Mouse (Mus musculus) large intestine, adult 2 months (tissue): Measurements from ENCODE around the gene Msrb3. TPM values are rescaled to one million over a fixed set of nuclear protein-coding genes. Genes with fewer than 3 reads are reported as not detected.
A peak's percentile ranks its signal among the peaks of the same experiment; 100 is the strongest.

ENCODE experiments used
- DNase-seq: peaks from one replicate; pipeline ENCODE4 v3.0.0-alpha.2; 2012; ENCODE audit warnings: low read depth, low spot score
- WGBS: fragments of 180-500 bp; shearing (Covaris S2); methylation state at CpG from one replicate; pipeline ENCODE4 v1.1.7; 2018; 5-methylcytosine and 5-hydroxymethylcytosine counted together
- polyA plus RNA-seq: library from polyadenylated mRNA; depleted of rRNA; stranded (reverse); fragments of >200 nt; gene quantifications from 2 replicates; pipeline ENCODE4 v1.2.3, GENCODE M21; 2012

Msrb3 gene
- polyA plus RNA-seq, 1 experiment, result 6.9 TPM

GRCm38 (mm10) chr10:120901746-120902145 is 2.8 kb upstream of the Msrb3 start:
- 55% methylated on average over 9 of the region's 9 CpGs for WGBS
- no peak for DNase-seq

DNA sequence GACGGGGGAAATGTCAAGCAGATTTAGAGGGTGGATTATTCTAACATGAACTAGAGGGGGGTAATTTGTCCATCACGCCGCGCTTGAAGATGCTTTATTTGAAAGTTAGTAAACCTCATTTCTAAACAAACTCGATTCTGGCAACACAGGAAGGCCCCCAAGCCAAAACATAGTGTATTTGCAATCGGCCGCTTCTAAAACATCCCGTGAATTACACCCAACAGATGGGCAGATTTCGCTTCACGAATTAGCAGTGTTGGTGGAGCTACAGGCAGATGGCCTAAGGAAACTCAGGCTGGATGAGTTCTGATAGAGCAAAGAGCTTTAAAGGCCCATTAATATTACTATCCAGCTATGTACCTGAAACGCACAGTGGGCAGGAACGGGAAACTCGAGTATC is 1.2 kb upstream of the Msrb3 start:
- 73% methylated on average over 13 of the region's 13 CpGs for WGBS
- no peak for DNase-seq

DNA sequence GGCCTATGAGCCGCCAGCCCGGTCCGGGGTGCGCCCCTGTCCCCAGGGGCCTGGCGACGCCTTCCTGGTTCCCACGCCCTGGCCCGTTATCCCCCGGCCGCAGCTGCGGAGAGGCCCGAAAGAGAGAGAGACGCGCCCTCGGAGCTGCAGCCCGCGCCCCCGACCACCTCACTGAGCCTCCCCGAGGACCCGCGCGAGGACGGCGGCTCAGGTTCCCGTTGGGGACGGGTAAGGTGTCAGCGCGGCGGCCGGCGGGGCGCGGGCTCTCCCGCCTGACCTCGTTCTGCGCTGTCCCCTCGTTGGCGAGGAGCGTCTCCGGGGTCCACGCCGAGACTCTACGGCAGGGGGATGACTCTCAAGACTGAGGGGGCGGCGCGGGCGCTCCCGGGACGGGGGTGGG is 544 bp downstream of the Msrb3 start:
- 1% methylated on average over 48 of the region's 49 CpGs for WGBS
- DNase-seq, result no peak

DNA sequence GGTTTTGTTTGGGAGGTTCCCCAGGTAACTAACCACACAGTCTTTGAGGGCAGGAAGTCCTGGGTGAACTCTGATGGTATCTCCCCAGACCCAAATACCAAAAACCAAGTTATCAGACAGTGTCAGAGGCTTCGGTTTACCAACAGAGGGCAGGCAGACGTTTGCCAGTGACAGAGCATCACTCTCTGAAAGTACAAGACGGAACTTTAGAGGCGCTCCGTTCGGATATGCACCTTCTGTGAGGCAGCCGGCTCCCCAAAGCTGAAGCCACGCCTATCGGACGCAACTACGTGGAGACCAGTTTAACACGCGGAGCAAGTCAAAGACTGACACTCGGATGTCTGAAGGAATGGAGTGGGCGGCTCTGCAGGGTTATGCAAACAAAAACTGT is 3.0 kb downstream of the Msrb3 start:
- 14% methylated on average over 15 of the region's 15 CpGs for WGBS
- no peak for DNase-seq

DNA sequence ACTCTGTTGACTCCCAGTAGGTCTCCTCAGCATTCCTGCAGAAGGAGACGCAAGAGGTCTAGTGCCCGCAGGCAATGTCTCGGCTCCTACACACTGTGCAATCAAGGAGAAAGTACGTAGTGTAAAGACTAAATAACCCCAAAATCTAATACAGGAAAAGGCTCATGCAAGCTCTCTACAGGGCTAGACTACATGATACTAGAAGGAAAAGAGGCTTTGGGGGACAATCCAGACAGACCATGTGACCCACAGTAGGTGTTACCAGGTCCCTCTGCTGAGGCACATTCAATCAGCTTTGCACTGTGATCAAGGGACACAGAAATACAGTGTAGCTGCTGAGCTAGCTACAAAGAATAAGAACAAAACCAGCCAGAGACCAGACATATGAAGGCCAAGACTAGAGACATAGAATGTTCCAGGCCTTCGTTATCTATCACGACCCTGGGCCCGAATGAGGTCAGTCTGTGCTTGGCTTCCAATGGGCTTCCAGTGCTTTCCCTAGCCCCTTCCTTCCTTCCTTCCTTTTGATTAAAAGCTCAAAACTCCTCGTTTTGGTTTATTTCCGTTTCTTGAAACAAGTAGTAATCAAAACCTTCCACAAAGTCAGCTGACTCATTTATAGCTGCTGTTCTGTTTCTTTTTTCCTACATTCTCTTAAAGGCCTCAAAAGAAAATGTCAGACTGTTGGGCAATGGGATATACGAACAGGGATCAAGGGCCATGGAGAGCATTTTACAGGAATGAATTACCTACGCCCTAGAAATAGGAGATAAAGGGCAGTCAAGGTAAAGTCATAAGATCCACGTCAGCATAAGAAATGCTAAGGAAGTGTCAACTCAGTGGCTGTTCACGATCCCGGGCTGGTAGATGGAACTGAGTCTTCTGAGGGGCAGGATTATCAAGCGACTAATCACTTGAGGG is 3.7 kb downstream of the Msrb3 start:
- DNase-seq, result no peak
- 64% methylated on average over 15 of the region's 15 CpGs for WGBS

DNA sequence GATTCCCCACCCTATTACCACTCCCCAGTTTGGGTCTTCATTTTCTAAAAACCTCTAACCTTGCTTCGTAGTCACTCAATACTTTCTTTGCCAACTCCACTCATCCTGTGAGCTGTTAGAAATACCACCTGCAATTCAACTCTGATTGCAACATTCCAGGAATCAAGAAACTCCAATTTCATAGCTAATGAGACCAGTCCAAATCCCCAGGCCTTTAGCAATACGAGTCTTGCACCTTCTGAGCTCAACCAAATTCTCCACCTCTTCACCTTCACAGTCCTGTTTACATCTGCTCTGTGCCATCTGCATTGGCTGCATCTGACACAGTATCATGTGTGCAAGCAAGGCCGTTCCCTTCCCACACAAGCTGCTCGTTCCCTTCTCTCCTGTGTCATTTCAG is 5.0 kb downstream of the Msrb3 start:
- DNase-seq, result no peak
- WGBS, result 36% methylated on average over 4 of the region's 4 CpGs

GRCm38 (mm10) chr10:120891131-120891530 is 7.8 kb downstream of the Msrb3 start:
- 90% methylated on average over 4 of the region's 4 CpGs for WGBS
- no peak for DNase-seq

- DNase-seq, result no peak
- 100% methylated on average over 1 of the region's 1 CpGs for WGBS
Observed at GRCm38 (mm10) chr10:120890592-120890991, 8.3 kb downstream of the Msrb3 start.

DNA sequence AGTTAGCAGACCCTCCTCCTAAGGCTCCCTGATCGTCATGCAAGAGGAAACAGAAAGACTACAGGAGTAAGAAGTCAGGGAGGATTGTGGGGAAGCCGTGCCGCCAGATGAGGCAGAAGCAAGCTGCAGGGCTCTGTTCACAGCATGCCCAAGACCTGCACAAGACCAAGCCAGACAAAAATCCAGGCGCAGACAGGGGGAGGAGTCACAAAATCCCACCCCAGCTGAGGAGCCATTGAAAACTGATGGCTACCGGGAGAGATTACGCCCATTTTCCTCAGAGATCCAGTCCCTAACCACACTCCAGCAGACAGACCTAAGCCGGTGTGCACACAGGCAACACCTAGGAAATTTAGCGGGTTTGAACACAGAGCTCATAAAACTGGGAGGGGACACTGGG is 10.4 kb downstream of the Msrb3 start:
- 85% methylated on average over 8 of the region's 8 CpGs for WGBS
- DNase-seq, result no peak

DNA sequence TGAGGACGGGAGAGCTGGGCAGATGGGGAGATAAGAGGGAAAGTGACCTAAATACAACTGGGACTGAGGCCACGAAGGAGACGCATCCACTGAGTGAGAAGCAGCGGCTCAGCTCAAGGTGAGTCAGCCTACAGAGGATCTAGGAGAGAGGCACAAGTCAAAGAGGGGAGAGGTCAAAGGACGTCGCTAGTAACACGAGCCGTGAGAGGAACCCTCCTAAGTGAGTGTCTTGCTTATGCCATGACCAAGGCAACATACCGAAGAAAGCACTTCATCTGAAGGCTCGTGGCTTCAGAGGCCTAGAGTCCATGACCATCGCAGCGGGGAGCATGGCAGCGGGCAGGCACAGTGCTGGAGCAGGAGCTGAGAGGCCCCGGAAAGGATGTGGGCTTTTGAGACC is 14.7 kb downstream of the Msrb3 start:
- 90% methylated on average over 14 of the region's 14 CpGs for WGBS
- DNase-seq, result no peak

- 70% methylated on average over 4 of the region's 4 CpGs for WGBS
- DNase-seq, result no peak
Observed at GRCm38 (mm10) chr10:120883732-120884131, 15.2 kb downstream of the Msrb3 start.

GRCm38 (mm10) chr10:120883069-120883415 is 15.9 kb downstream of the Msrb3 start:
- 14% methylated on average over 7 of the region's 7 CpGs for WGBS
- DNase-seq, result no peak

GRCm38 (mm10) chr10:120882347-120883068 is 16.4 kb downstream of the Msrb3 start:
- no peak for DNase-seq
- WGBS, result 15% methylated on average over 17 of the region's 17 CpGs

DNA sequence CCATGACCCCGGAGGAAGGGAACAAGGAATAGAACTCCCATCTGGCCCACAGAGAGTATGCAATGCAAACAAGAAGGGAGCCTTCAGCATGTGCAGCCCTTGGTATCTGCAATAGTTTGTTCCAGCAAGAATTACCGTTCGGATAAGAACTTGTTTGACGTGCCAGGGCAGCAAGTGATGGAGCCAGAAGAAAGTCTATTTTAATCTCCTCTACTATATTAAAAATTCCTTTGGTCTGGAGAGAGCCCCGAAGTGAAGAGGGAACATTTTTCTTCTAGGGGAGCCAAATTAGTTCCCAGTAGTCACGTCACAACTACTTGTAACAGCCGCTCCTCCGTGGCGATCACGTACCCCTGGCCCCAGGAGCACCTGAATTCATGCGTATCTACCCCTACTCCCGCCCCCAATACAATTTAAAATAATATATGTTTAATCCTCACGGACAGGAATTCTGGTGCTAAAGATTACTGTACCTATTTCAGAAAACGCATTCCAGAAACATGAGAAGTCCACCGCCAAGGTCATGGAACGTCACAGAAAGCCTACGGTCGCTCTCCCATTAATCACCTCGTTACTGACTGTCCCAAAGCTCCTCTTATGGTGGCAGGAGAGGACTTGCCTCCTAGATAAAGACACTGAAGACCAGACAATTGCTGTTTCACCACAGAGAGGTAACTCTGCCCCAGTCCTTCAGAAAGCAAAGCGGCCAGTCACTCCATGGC is 22.2 kb downstream of the Msrb3 start:
- 62% methylated on average over 20 of the region's 20 CpGs for WGBS

DNA sequence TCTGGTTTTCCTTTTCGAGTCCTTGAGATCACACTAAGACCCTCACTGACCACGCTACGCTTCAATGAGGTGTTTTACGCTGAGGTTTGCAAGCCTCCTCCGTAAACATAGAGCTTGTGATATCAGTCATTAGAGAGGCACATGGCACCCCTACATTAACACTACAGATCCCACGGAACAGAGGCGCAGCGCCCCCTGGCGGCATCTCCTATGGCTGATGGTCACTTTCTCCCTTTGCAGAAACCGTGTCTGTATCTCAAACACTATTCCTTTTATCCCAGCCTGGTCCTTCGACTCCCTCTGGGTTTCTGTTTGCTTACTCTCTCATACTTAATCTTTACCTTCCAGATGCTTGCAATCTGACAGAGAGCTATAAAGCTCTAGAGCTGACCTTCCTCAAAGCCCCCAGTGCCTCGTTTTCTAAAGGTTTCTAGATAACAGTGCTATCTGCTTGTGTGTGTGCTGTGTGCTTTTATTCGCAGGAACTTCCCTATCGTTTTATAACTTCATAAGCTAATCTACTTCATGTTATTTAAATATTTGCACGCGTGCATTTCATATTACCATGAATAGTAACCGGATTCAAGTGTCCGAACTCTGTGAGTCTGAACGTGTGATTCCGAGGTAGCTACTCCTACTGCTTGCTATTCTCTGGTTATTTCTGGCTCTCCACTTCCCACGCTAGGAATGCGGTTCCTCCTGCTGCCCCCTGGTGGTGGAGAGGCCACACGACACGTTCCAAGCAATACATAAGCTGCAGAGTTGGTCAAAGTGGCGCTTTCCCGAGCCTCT is 23.0 kb downstream of the Msrb3 start:
- DNase-seq, result peak; percentile 69

More for the DNA sequence above, 22.2 kb downstream of the Msrb3 start:
- DNase-seq, result no peak

DNA sequence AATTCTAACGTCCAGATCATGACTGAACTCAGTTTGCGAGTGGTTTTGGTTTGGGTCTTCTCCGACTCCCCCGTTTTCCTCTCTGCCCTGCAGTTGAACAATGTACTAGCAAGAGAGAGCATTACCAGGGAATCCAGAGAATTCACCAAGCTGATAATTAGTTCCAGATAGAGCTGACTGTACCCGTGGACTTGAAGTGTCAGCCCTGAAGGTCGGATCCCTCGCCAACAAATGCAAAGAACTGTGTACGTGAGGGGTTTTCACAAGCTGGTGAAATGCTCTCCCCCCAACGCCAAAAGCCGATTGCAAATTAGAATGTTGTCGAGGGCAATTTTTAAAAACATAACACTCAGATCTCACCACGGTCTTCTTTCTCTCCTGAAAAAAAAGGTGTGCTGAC is 24.6 kb downstream of the Msrb3 start:
- WGBS, result 63% methylated on average over 12 of the region's 12 CpGs
- DNase-seq, result no peak

More for the DNA sequence above, 23.0 kb downstream of the Msrb3 start:
- WGBS, result 18% methylated on average over 26 of the region's 26 CpGs

GRCm38 (mm10) chr10:120873646-120874201 is 25.2 kb downstream of the Msrb3 start:
- WGBS, result 29% methylated on average over 8 of the region's 8 CpGs
- DNase-seq, result no peak

DNA sequence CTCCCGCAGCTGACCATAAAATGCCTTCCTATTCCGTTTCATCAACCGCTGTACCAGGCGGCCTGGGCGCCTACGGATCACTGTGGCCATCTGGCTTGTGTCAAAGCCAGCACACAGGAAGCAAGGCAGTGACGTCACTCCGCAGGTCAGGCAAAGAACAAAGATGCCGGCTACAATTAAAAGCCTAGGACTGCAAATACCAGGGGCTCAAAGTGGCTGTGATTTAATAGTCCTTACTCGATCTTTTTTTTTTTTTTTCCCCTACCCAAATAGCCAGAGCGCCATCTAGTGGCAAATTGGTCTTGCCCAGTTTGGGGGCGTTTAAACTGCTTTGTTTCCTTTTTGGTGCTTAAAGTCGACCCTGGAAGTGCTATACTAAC is 26.4 kb downstream of the Msrb3 start:
- WGBS, result 5% methylated on average over 13 of the region's 13 CpGs
- DNase-seq, result no peak
